ENCODE assay signal across 8 mouse cellular contexts in genomic region chr9:31129956-31130355, GRCm38 (mm10). TPM values are rescaled to one million over a fixed set of nuclear protein-coding genes. Genes with fewer than 3 reads are reported as not detected.
A peak's percentile ranks its signal among the peaks of the same experiment; 100 is the strongest.
DNase-seq lines count a peak whose midpoint lies in the region; ATAC-seq and TF ChIP-seq lines count a peak whose summit lies in the region.

No protein-coding gene starts in this region.

- H3K27me3 ChIP-seq in heart, embryonic 14.5 days (ENCODE audit: control insufficient read depth, insufficient read depth, low read length), result peaks cover 62% of the 10 kb centered on the region
- peaks cover 81% of the 10 kb centered on the region for H3K27me3 ChIP-seq in liver, embryonic 15.5 days

- H3K27ac ChIP-seq in heart, embryonic 14.5 days (replicated peaks in 1 of 2; ENCODE audit: control insufficient read depth in 1 of 2, insufficient read depth in 1 of 2, low read depth in 2 of 2, low read length in 2 of 2), result no peak overlapping the region
- no peak overlapping the region for H3K27ac ChIP-seq in liver, embryonic 15.5 days (replicated peaks)
- no peak overlapping the region for H3K27ac ChIP-seq in left cerebral cortex, adult 2 months

- TF ChIP-seq CTCF in left cerebral cortex, adult 2 months (IDR thresholded peaks at IDR 0.05), result no peak

- no peak overlapping the region; a peak in 1 of 4 replicates for H3K4me3 ChIP-seq in heart, embryonic 14.5 days (ENCODE audit: control insufficient read depth in 1 of 2, insufficient read depth in 1 of 2, low read depth in 1 of 2, low read length in 2 of 2)
- H3K4me3 ChIP-seq in liver, embryonic 15.5 days (replicated peaks), result peak overlapping the region; percentile 47
- H3K4me3 ChIP-seq in left cerebral cortex, adult 2 months, result no peak overlapping the region

- H3K9ac ChIP-seq in heart, embryonic 14.5 days (ENCODE audit: low read length), result no peak overlapping the region
- no peak overlapping the region for H3K9ac ChIP-seq in liver, embryonic 15.5 days

- peaks cover 8 to 16% of the 10 kb centered on the region in 2 experiments; a peak in 3 of 4 replicates for H3K4me1 ChIP-seq in heart, embryonic 14.5 days (ENCODE audit: control insufficient read depth in 2 of 2, insufficient read depth in 2 of 2, low read length in 2 of 2)
- H3K4me1 ChIP-seq in liver, embryonic 15.5 days (replicated peaks), result peaks cover 18% of the 10 kb centered on the region

- no peak for DNase-seq in heart, postnatal 25 days (ENCODE audit: low spot score)
- DNase-seq in 416B (ENCODE audit: low read depth), result peak; percentile 89
- DNase-seq in right cerebral cortex, postnatal 14 days, result no peak
- DNase-seq in left cerebral cortex, adult 2 months (ENCODE audit: extremely low spot score in 1 of 2, low spot score in 2 of 2), result no peak
- no peak for DNase-seq in adrenal gland, postnatal 14 days

- WGBS in heart, embryonic 14.5 days, result 63% methylated on average over 8 of the region's 8 CpGs
- WGBS in liver, embryonic 15.5 days (ENCODE audit: insufficient replicate concordance), result 8% methylated on average over 8 of the region's 8 CpGs

- no peaks in the 10 kb centered on the region for H3K36me3 ChIP-seq in heart, embryonic 14.5 days (ENCODE audit: control insufficient read depth, insufficient read depth, low read length)
- H3K36me3 ChIP-seq in liver, embryonic 15.5 days (replicated peaks), result no peaks in the 10 kb centered on the region

- intact Hi-C loops in heart, postnatal 25 days (cut with DNase I), result no loop called here
- intact Hi-C loops in left cerebral cortex, adult 2 months (cut with DNase I), result no loop called here

- H3K4me2 ChIP-seq in heart, embryonic 14.5 days (ENCODE audit: low read length), result peak overlapping the region; percentile 80
- H3K4me2 ChIP-seq in liver, embryonic 15.5 days, result peak overlapping the region; percentile 72

- ATAC-seq in heart, embryonic 14.5 days (ENCODE audit: insufficient number of reproducible peaks, insufficient read depth, low FRiP score, low read depth), result no peak
- peak; percentile 66 for ATAC-seq in common myeloid progenitor, adult 5-6 weeks (replicated peaks; ENCODE audit: low read depth, poor library complexity, severe bottlenecking)
- no peak for ATAC-seq in liver, embryonic 15.5 days (ENCODE audit: insufficient read depth)

- H3K9me3 ChIP-seq in heart, embryonic 14.5 days (ENCODE audit: control insufficient read depth, low read length), result no peaks in the 10 kb centered on the region
- no peaks in the 10 kb centered on the region for H3K9me3 ChIP-seq in liver, embryonic 15.5 days (replicated peaks)

RNA-seq across cellular contexts. Expression of gene St14, which starts 1.7 kb away (rescaled TPM):
- polyA plus RNA-seq in heart, embryonic 14.5 days (2014; fragmentation: Nextera tagmentation; extraction: Ambion mirVana), result 0.58 and 0.85 TPM in 2 replicates
- total RNA-seq in heart, postnatal 25 days (2021), result under 1 TPM; 0.18 to 0.22 TPM
- 3.7 and 12.0 TPM in 2 replicates for total RNA-seq in common myeloid progenitor, adult 5-6 weeks (2017)
- 0.46 and 0.55 TPM in 2 replicates for polyA plus RNA-seq in liver, embryonic 15.5 days (2015; fragmentation: Nextera tagmentation; extraction: Ambion mirVana)
- total RNA-seq in left cerebral cortex, adult 2 months (2021), result 1 to 10 TPM in 1 of 2 experiments, under 1 TPM in 1; 0.87 to 1.1 TPM
- 0.70 and 1.8 TPM in 2 replicates for total RNA-seq in adrenal gland, postnatal 14 days (2021)
